Mouse (Mus musculus) heart, postnatal 4 days (tissue): ENCODE measurements around the gene Hoxb9. TPM values are rescaled to one million over a fixed set of nuclear protein-coding genes. Genes with fewer than 3 reads are reported as not detected.

Experiments
- DNase-seq: peaks from one replicate; pipeline ENCODE4 v3.0.0; 2021
- total RNA-seq, 2 experiments: library from RNA; stranded (reverse); gene quantifications; 2 replicates each; pipeline ENCODE4 v1.2.3; 2021

The Hoxb9 gene
- not detected for total RNA-seq

- no peak for DNase-seq
These were observed at the start of gene Hoxb9 for GRCm38 (mm10) chr11:96270996-96271540. Gene Hoxb9, plus strand, starts transcription at chr11:96271457.

GRCm38 (mm10) chr11:96223813-96224212, 47.4 kb upstream of the Hoxb9 start:
- no peak for DNase-seq

GRCm38 (mm10) chr11:96227676-96228075, 43.6 kb upstream of the Hoxb9 start:
- DNase-seq: no peak

- peak; percentile 63 for DNase-seq
These were observed 36.4 kb upstream of the Hoxb9 start for GRCm38 (mm10) chr11:96234906-96235305.

GRCm38 (mm10) chr11:96240211-96240610, 31.0 kb upstream of the Hoxb9 start:
- peak; percentile 67 for DNase-seq

GRCm38 (mm10) chr11:96250901-96251300, 20.4 kb upstream of the Hoxb9 start:
- no peak for DNase-seq

- no peak for DNase-seq
These were observed 19.7 kb upstream of the Hoxb9 start for GRCm38 (mm10) chr11:96251480-96252031.

GRCm38 (mm10) chr11:96252541-96253120, 18.6 kb upstream of the Hoxb9 start:
- no peak for DNase-seq

- no peak for DNase-seq
These were observed 17.0 kb upstream of the Hoxb9 start for GRCm38 (mm10) chr11:96254221-96254620.

- no peak for DNase-seq
These were observed 15.9 kb upstream of the Hoxb9 start for GRCm38 (mm10) chr11:96255111-96255995.

- DNase-seq: no peak
These were observed 15.2 kb upstream of the Hoxb9 start for GRCm38 (mm10) chr11:96255996-96256445.

- no peak for DNase-seq
These were observed 14.1 kb upstream of the Hoxb9 start for GRCm38 (mm10) chr11:96257141-96257540.

GRCm38 (mm10) chr11:96259038-96259437, 12.2 kb upstream of the Hoxb9 start:
- DNase-seq: no peak

- no peak for DNase-seq
These were observed 11.7 kb upstream of the Hoxb9 start for GRCm38 (mm10) chr11:96259511-96259910.

GRCm38 (mm10) chr11:96260310-96260970, 10.8 kb upstream of the Hoxb9 start:
- no peak for DNase-seq

GRCm38 (mm10) chr11:96261323-96261890, 9.8 kb upstream of the Hoxb9 start:
- peak; percentile 82 for DNase-seq

GRCm38 (mm10) chr11:96262262-96262830, 8.9 kb upstream of the Hoxb9 start:
- DNase-seq: no peak

- no peak for DNase-seq
These were observed 7.4 kb upstream of the Hoxb9 start for GRCm38 (mm10) chr11:96263636-96264389.

GRCm38 (mm10) chr11:96264390-96265020, 6.8 kb upstream of the Hoxb9 start:
- no peak for DNase-seq

GRCm38 (mm10) chr11:96265954-96266353, 5.3 kb upstream of the Hoxb9 start:
- DNase-seq: no peak
